Mouse (Mus musculus) hindbrain, embryonic 11.5 days (tissue): Measurements from ENCODE around the gene Trpm7. TPM values are rescaled to one million over a fixed set of nuclear protein-coding genes. Genes with fewer than 3 reads are reported as not detected.

Experiments used
- ATAC-seq: fragments of 200-750 bp; cut with Nextera tagmentation; 2 replicates; pipeline ENCODE4 v1.8.0; 2017; ENCODE audit warnings: mild to moderate bottlenecking, moderate TSS enrichment, moderate library complexity; ENCODE audit not compliant: low FRiP score
- DNase-seq: peaks from one replicate; pipeline ENCODE4 v3.0.0-alpha.2; 2015; ENCODE audit warnings: low spot score
- H3K27ac ChIP-seq: fragments of 300-500 bp; sonication (generic); 2 replicates; pipeline ENCODE4 v1.5.1; 2014; ENCODE audit warnings: mild to moderate bottlenecking, low read depth, low read length
- H3K27me3 ChIP-seq: fragments of 300-500 bp; sonication (generic); 2 replicates; pipeline ENCODE4 v1.6.1; 2014; ENCODE audit warnings: mild to moderate bottlenecking, low read length, moderate library complexity, mixed read lengths; ENCODE audit not compliant: control insufficient read depth, insufficient read depth
- H3K36me3 ChIP-seq: fragments of 300-500 bp; sonication (generic); 2 replicates; pipeline ENCODE4 v1.6.1; 2014; ENCODE audit warnings: mild to moderate bottlenecking, low read length, moderate library complexity, mixed read lengths; ENCODE audit not compliant: control insufficient read depth, insufficient read depth
- H3K4me1 ChIP-seq: fragments of 300-500 bp; sonication (generic); replicated peaks from 2 replicates; pipeline ENCODE4 v1.6.1; 2014; ENCODE audit warnings: low read length, mixed read lengths; ENCODE audit not compliant: control insufficient read depth, insufficient read depth
- H3K4me2 ChIP-seq: fragments of 300-500 bp; sonication (generic); replicated peaks from 2 replicates; pipeline ENCODE4 v1.6.1; 2014; ENCODE audit warnings: mild to moderate bottlenecking, low read depth, low read length
- H3K4me3 ChIP-seq: fragments of 300-500 bp; sonication (generic); 2 replicates; pipeline ENCODE4 v1.5.1; 2014; ENCODE audit warnings: low read depth, low read length
- H3K9ac ChIP-seq: fragments of 300-500 bp; sonication (generic); 2 replicates; pipeline ENCODE4 v1.6.1; 2014; ENCODE audit warnings: low read depth, low read length
- H3K9me3 ChIP-seq: fragments of 300-500 bp; sonication (generic); 2 replicates; pipeline ENCODE4 v1.6.1; 2016; ENCODE audit warnings: low read length; ENCODE audit not compliant: control insufficient read depth
- WGBS: fragments of 180-500 bp; shearing (Covaris S2); extraction: QIAGEN DNeasy Blood & Tissue Kit; methylation state at CpG from one replicate; pipeline ENCODE4 v1.1.7; 2014; 5-methylcytosine and 5-hydroxymethylcytosine counted together
- polyA plus RNA-seq: library from polyadenylated mRNA; unstranded; fragments of >200 nt; fragmentation: Nextera tagmentation; extraction: Ambion mirVana; gene quantifications from 2 replicates; pipeline ENCODE4 v1.2.1, GENCODE M21; 2014

The Trpm7 gene
- polyA plus RNA-seq, 1 experiment from 2014 or later: 43.0 TPM

DNA sequence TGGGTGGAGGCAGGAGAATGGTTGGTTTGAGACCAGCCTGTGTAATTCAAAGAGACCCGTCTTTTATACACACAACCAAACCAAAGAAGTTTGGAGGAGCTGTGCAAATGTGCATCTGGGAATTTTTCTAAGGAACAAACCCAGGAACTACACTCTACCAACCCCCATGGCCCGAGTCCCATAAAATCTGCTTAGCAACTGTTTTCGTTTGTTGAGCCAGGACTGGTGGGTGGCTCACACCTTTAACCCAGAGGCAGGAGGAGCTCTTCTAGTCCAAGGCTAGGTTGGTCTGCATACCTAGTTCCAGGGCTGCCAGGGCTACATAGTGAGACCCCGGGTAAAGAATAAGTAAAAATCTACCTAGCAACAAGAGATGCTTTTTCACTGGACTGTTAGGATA lies 100.1 kb downstream of the Trpm7 start:
- H3K9me3 ChIP-seq: no peaks in the 10 kb centered on the region
- no peak overlapping the region for H3K9ac ChIP-seq
- no peaks in the 10 kb centered on the region for H3K36me3 ChIP-seq
- H3K4me1 ChIP-seq: no peaks in the 10 kb centered on the region
- no peak overlapping the region for H3K4me3 ChIP-seq
- no peak overlapping the region for H3K4me2 ChIP-seq
- H3K27me3 ChIP-seq: no peaks in the 10 kb centered on the region
- WGBS: 75% methylated on average over 4 of the region's 4 CpGs
- H3K27ac ChIP-seq: no peak overlapping the region
- no peak for DNase-seq
- no peak for ATAC-seq

DNA sequence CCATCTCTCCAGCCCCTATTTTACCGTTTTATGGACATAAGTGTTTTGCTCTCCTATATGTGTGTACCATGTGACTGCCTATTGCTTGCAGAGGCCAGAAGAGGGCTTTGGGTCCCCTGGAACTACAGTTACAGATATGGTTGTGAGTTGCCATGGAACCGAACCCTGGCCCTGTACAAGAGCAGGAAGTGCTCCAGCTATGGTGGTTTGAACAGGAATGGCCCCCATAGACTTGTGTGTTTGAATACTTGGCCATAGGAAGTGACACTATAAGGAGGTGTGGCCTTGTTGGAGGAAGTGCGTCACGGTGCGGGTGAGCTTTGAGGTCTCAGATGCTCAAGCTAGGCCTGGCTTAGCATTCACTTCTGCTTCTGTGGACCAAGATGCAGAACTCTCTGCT lies 103.8 kb downstream of the Trpm7 start:
- no peak for DNase-seq
- H3K9me3 ChIP-seq: no peaks in the 10 kb centered on the region
- no peak for ATAC-seq

DNA sequence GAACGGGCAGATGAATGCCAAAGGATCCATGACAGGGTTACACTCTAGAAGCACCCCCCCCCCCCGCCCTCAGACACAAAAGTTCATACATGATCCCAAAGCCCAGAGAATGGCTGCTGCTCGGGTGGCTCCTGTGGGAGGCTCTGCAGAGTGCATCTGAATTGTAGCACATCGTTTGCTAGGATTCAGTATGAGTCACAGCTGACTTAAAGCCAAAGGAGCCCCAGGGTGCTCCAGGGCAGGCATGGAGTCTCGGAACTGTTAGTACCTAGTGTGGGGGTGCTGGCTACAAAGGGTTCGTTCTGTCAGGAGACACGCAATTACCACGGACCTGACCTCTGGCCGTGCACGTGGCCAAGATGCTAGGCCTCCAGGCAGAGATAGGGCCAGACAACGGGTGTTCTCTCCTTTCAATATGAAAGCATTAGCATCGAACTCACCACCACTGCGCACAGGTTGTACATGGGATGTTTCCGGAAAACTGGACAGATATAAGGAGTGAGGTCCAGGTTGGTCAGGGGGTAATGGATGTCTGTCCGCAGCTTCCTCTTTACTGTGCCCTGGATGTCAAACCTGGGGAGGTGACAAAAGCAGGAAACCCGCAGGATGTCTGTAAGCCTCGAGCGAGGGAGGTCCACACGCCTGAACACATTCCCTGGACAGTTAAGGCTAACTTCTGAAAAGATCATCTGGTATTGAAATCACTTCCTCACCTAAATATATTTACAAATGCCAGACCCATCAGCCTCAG lies 106.4 kb downstream of the Trpm7 start:
- Histone ChIP-seq H3K9ac (no peak overlapping the region), H3K36me3 (no peaks in the 10 kb centered on the region), H3K4me3 (no peak overlapping the region), H3K4me2 (no peak overlapping the region), H3K27ac (no peak overlapping the region), H3K27me3 (no peaks in the 10 kb centered on the region), H3K9me3 (no peaks in the 10 kb centered on the region), H3K4me1 (no peaks in the 10 kb centered on the region)
- no peak for DNase-seq
- WGBS: 80% methylated on average over 19 of the region's 19 CpGs
- no peak for ATAC-seq

More for the DNA sequence above, 103.8 kb downstream of the Trpm7 start:
- H3K4me1 ChIP-seq: no peaks in the 10 kb centered on the region
- WGBS: 91% methylated on average over 5 of the region's 5 CpGs
- no peak overlapping the region for H3K4me3 ChIP-seq
- no peaks in the 10 kb centered on the region for H3K27me3 ChIP-seq
- no peak overlapping the region for H3K9ac ChIP-seq
- H3K27ac ChIP-seq: no peak overlapping the region
- no peak overlapping the region for H3K4me2 ChIP-seq
- H3K36me3 ChIP-seq: no peaks in the 10 kb centered on the region

DNA sequence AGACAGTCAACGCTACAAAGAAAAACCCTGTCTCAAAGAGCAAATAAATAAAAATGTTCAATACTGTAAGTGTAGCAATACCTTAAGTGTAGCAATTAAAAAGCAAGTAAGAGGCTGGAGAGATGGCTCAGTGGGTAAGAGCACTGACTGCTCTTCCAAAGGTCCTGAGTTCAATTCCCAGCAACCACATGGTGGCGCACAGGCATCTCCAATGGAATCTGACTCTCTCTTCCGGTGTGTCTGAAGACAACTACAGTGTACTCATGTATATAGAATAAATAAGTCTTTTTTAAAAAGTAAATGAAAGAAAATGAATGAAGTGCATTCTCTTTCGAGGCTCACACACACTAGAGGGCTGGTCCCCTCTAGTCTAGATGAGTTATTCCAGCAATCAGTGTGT lies 107.8 kb downstream of the Trpm7 start:
- Histone ChIP-seq H3K4me1 (no peaks in the 10 kb centered on the region), H3K9me3 (no peaks in the 10 kb centered on the region), H3K4me2 (no peak overlapping the region), H3K9ac (no peak overlapping the region), H3K27me3 (no peaks in the 10 kb centered on the region), H3K36me3 (no peaks in the 10 kb centered on the region), H3K27ac (no peak overlapping the region), H3K4me3 (no peak overlapping the region)
- DNase-seq (no peak), ATAC-seq (no peak)
- 78% methylated on average over 4 of the region's 4 CpGs for WGBS

DNA sequence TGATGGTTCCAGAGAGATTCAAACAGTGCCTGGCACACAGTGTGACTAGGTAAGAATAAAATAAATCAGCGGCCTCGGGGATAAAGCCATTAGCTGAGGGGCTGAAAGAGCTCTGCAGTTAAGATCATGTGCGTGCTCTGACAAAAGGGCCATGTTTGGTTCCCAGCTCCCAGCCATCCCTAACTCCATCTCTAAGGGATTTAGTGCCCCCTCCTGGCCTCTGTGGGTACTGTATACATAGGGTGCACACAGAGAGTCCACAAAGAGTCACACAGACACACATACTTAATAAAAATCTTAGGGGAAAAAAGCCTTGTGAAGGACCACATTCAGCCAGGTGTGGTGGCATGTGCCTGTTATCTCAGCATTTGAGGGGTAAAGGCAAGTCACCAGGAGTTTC lies 108.4 kb downstream of the Trpm7 start:
- Histone ChIP-seq H3K9me3 (no peaks in the 10 kb centered on the region), H3K4me1 (no peaks in the 10 kb centered on the region), H3K9ac (no peak overlapping the region), H3K27ac (no peak overlapping the region), H3K4me3 (no peak overlapping the region), H3K4me2 (no peak overlapping the region), H3K36me3 (no peaks in the 10 kb centered on the region), H3K27me3 (no peaks in the 10 kb centered on the region)
- DNase-seq (no peak), ATAC-seq (no peak)
- 100% methylated on average over 3 of the region's 3 CpGs for WGBS

DNA sequence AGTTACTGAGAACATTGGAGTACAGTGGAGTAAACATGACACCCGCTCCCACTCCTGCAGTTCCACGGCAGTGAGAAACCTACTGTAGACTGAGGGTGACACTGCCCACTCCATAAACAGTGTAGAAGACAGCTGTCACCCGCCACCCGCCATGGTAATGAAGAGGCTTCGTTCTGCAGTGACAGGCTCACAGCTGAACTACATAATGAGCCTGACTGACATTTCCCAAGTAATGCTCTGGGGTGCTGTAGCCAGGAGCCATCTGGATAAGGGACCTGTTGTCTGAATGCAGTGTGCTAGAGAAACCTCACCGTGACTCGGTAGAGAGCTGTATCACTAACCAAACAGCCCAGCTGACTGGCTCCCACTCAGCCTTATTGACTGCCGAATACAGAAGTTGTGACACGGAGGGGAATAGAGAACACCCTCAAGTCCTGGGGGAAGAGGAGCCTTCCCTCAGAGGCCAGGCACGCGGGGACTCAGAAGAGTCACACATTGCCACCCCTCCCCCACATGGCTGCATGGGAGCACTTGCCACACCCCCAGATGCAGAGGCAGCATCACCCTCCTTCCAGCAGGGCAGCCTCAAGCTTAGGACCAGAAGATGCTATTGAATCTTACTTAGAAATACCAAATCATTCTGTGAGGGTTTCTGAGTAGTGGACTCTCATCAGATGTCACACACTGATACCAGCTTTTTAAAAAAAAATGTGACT lies 110.0 kb downstream of the Trpm7 start:
- no peaks in the 10 kb centered on the region for H3K9me3 ChIP-seq
- peak; percentile 60 for ATAC-seq
- no peak overlapping the region for H3K27ac ChIP-seq
- no peaks in the 10 kb centered on the region for H3K27me3 ChIP-seq
- H3K4me2 ChIP-seq: no peak overlapping the region
- no peak overlapping the region for H3K4me3 ChIP-seq
- DNase-seq: peak; percentile 27
- H3K9ac ChIP-seq: no peak overlapping the region
- WGBS: 47% methylated on average over 11 of the region's 11 CpGs
- 0 out of 2 replicates have a peak, but pooled peaks cover 2% of the 10 kb centered on the region for H3K36me3 ChIP-seq
- H3K4me1 ChIP-seq: no peaks in the 10 kb centered on the region

DNA sequence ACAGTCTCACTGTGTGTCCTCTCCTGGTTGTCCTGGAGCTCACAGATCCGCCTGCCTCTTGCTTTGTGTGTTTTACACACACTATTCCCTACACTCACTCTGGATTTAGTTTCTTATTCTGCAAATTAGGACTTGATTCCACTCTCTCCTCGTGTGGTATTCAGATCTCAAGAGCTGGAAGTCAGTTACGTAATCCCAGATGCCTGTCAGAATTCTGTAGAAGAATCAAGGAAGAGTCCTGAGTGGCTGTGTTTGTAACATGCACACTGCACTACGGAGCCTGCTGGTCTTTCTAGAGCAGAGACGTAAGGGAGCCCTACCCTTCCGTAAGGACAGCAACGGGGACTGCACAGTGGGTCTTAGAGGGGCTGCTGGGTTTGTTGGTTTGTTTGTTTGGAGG lies 116.7 kb downstream of the Trpm7 start:
- H3K4me2 ChIP-seq: no peak overlapping the region
- no peak for ATAC-seq
- H3K9me3 ChIP-seq: no peaks in the 10 kb centered on the region
- DNase-seq: no peak
- no peaks in the 10 kb centered on the region for H3K27me3 ChIP-seq
- H3K4me3 ChIP-seq: no peak overlapping the region
- H3K4me1 ChIP-seq: no peaks in the 10 kb centered on the region
- H3K9ac ChIP-seq: no peak overlapping the region
- 94% methylated on average over 7 of the region's 7 CpGs for WGBS
- peaks cover 16% of the 10 kb centered on the region for H3K36me3 ChIP-seq
- H3K27ac ChIP-seq: no peak overlapping the region

DNA sequence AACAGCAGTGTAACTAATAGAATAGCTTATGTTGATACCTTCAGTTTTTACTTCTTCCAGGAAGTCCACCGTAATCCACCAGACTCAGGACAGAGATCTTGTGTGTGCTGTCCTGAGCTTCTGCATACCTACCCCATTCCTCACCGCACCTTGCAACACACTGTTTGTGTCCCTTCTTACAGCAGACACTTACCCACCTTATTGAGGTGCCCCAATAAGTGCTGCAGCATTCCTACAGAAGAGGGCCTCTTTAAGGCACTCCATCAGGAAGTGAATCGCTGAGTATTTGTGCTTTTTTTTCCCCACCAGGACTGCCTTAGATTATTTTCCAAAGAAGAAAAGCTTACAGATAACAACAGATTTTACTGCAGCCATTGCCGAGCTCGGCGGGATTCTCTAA lies 120.4 kb downstream of the Trpm7 start:
- Histone ChIP-seq H3K9me3 (no peaks in the 10 kb centered on the region), H3K36me3 (peaks cover 11% of the 10 kb centered on the region), H3K9ac (no peak overlapping the region), H3K4me1 (no peaks in the 10 kb centered on the region), H3K4me2 (no peak overlapping the region), H3K27ac (no peak overlapping the region), H3K27me3 (no peaks in the 10 kb centered on the region), H3K4me3 (no peak overlapping the region)
- ATAC-seq (no peak), DNase-seq (no peak)
- 97% methylated on average over 6 of the region's 6 CpGs for WGBS

DNA sequence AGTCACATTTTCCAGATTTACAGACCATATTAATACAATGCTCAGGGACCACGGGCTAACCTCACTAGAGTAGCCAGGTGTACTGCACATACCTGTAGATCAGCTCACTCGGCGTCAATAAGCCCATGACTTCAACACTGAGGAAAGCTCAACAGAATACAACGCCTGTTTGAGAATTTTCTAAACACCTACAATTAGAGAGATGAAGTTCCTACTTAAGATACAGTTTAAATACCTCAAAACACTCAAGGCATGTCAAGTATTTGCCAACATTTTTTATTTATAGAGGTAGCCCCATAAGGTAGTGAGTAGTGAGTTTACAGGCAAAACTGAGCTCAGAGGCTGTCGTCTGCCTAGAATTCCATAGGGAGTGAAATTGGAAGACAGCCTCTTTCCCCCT lies 132.6 kb downstream of the Trpm7 start:
- Histone ChIP-seq H3K4me2 (no peak overlapping the region), H3K36me3 (peaks cover 12% of the 10 kb centered on the region), H3K9me3 (no peaks in the 10 kb centered on the region), H3K27ac (no peak overlapping the region), H3K4me3 (no peak overlapping the region), H3K4me1 (no peaks in the 10 kb centered on the region), H3K9ac (no peak overlapping the region), H3K27me3 (no peaks in the 10 kb centered on the region)
- DNase-seq: no peak
- ATAC-seq: no peak
- WGBS: 91% methylated on average over 5 of the region's 5 CpGs
